Mouse (Mus musculus) lung, postnatal 0 days (tissue): ENCODE data around the gene Syngr1.

ENCODE experiments used
- CTCF ChIP-seq: IDR thresholded peaks from 2 replicates; pipeline ENCODE4 v1.5.1; 2016; ENCODE audit warnings: antibody characterized with exemption, mild to moderate bottlenecking
- EP300 ChIP-seq: IDR thresholded peaks from 2 replicates; pipeline ENCODE4 v1.6.1; 2016; ENCODE audit warnings: antibody characterized with exemption, mild to moderate bottlenecking, control low read depth

- TF ChIP-seq CTCF (no peak; the same call in 1 of the 2 replicates), EP300 (no peak)
These were observed 28.8 kb upstream of the Syngr1 start for GRCm38 (mm10) chr15:80062339-80062738.
